Mouse (Mus musculus) adrenal gland, postnatal 25 days (tissue): ENCODE data around the gene Mtfr2. TPM values are rescaled to one million over a fixed set of nuclear protein-coding genes. Genes with fewer than 3 reads are reported as not detected.
A peak's percentile ranks its signal among the peaks of the same experiment; 100 is the strongest.

Source experiments
- DNase-seq: peaks from one replicate; pipeline ENCODE4 v3.0.0; 2021; ENCODE audit warnings: mixed read lengths
- total RNA-seq: library from RNA; stranded (reverse); gene quantifications from 2 replicates; pipeline ENCODE4 v1.2.3, GENCODE M21; 2021

Mtfr2 gene
- total RNA-seq, 1 experiment from 2014 or later, result 1.1 TPM

GRCm38 (mm10) chr10:20379071-20379735 lies 31.6 kb downstream of the Mtfr2 start:
- no peak for DNase-seq

DNA sequence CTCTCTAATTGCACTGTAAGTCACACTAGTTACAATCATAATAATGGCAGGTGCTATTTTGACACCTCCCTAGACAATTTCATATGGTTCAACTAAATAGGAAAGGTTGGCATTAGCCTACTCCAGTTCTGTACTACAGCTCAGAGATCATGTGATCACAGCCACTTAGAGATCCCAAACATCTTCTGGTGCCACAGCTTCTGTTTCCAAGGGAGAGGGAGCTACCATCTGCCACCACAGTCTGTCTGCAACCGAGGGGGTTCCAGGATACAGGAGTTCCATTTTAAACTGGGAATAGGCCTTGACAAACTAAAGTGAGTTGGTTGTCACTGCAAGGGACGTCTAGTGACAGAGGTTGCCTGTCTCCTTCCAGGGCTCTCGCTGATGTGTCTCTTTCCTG lies 33.2 kb downstream of the Mtfr2 start:
- no peak for DNase-seq

DNA sequence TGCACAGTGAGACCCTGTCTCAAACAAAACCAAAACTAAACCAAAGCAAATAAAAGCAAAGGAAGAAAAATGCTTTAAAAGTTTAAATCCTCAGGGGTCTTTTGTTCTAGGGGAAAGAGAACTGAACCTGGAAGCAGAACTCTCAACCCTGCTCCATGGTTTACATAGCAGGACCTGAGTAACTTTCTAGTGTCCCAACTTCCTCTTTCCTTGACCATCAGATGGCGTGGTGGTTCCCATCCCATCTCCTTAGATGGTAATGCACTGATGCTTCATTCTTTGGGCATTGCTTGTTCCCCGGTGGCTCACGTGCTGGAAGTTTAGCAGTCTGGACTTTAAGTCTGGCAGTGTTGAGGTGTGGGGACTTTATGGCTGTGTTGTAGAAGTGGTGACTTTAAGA lies 33.8 kb downstream of the Mtfr2 start:
- no peak for DNase-seq

DNA sequence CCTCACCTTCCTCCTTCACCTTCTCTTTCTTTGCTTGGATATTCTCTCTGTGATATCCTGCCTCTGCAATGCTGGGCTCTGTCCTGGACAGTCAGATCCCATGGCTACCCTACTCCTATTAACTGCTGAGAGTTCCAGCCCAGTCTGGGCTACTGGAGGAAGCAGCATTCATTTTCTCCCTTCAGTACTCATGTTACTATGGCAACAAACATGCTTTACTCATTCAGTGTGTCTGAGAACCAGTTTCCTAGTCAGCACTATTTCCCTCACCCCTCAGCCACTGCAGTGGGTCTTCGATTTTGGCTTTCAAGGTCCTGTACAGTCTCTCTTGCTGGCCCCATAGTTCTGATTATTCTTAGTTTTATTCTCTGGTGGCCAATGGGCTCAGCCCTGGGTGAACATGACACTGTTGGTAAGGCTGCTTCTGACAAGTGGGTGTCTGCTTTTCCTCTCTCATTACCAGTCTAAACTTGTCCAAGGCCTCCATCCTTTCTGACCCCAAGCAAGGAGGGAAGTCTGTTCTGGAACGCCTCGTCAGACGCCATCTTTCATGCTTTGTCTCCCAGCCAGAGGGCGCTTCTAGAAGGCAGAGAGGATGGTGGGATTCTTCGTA lies 35.3 kb downstream of the Mtfr2 start:
- no peak for DNase-seq

- DNase-seq, result no peak
Observed at GRCm38 (mm10) chr10:20390568-20390967, 43.0 kb downstream of the Mtfr2 start.

- no peak for DNase-seq
Observed at GRCm38 (mm10) chr10:20394815-20395214, 47.2 kb downstream of the Mtfr2 start.

DNA sequence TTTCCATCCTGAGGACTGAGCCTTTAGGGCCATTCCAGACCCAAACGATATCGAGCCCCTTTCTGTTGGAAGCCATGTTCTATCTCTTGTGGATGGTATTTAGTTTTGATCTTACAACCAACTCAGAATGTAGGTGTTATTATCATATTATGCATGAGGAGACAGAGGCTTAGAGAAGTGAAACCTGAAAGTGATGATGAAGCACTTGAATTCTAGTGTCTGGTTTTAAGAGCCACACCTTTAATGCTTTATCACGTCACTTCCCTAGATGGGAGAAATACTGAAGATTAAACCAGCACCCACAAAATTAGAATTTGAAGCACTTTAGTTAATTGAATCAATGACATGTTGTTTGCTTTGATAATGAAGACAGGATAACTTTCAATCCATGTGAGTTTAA lies 48.2 kb downstream of the Mtfr2 start:
- DNase-seq, result no peak

- no peak for DNase-seq
Observed at GRCm38 (mm10) chr10:20398224-20398623, 50.7 kb downstream of the Mtfr2 start.

- DNase-seq, result no peak
Observed at GRCm38 (mm10) chr10:20398641-20399390, 51.2 kb downstream of the Mtfr2 start.

- DNase-seq, result no peak
Observed at GRCm38 (mm10) chr10:20400406-20400805, 52.8 kb downstream of the Mtfr2 start.

- DNase-seq, result no peak
Observed at GRCm38 (mm10) chr10:20402941-20403340, 55.4 kb downstream of the Mtfr2 start.

GRCm38 (mm10) chr10:20405471-20405870 lies 57.9 kb downstream of the Mtfr2 start:
- peak; percentile 39 for DNase-seq

GRCm38 (mm10) chr10:20408336-20408735 lies 60.8 kb downstream of the Mtfr2 start:
- no peak for DNase-seq

DNA sequence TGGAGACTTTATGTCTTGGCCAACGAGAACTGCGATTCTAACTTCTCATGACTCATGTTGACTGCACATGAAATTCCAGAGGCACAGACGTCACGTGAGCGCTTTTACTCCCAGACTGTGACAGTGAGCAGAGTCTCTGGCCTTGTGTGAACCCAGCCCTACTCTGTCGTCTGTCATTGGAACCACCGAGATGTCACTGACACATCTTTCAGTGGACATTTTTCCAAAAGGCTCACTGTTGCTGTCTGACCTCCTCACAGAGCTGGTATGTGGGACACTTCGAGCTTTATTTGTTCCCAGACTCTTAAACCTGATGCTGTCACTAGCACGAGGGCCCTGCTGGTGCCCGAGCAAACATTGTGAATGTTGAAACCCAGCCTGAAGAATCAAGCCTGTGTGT lies 61.6 kb downstream of the Mtfr2 start:
- DNase-seq, result peak; percentile 10

Other genes starting within 250 kb of the Mtfr2 start
- gene Map7, start 199.3 kb upstream of the Mtfr2 start, total RNA-seq, result 20.0 and 23.4 TPM in 2 replicates
- gene Bclaf1, start 35.3 kb upstream of the Mtfr2 start, total RNA-seq, result 125 and 137 TPM in 2 replicates